Mouse (Mus musculus) splenic B cell, adult 2 months (primary cell): ENCODE data around the gene Mettl25.

Experiments
- DNase-seq: peaks from one replicate; pipeline ENCODE4 v3.0.0-alpha.2; 2011; ENCODE audit warnings: low read depth, low spot score
- H3K27me3 ChIP-seq: 2 replicates; pipeline ENCODE4 v1.6.1; 2012; ENCODE audit warnings: mild to moderate bottlenecking, low read length, moderate library complexity, mixed read lengths; ENCODE audit not compliant: control insufficient read depth, poor library complexity, insufficient read depth, severe bottlenecking
- H3K36me3 ChIP-seq: 2 replicates; pipeline ENCODE4 v1.6.1; 2012; ENCODE audit warnings: mild to moderate bottlenecking, low read length, moderate library complexity, mixed read lengths; ENCODE audit not compliant: control insufficient read depth, poor library complexity, insufficient read depth, severe bottlenecking

The Mettl25 gene

DNA sequence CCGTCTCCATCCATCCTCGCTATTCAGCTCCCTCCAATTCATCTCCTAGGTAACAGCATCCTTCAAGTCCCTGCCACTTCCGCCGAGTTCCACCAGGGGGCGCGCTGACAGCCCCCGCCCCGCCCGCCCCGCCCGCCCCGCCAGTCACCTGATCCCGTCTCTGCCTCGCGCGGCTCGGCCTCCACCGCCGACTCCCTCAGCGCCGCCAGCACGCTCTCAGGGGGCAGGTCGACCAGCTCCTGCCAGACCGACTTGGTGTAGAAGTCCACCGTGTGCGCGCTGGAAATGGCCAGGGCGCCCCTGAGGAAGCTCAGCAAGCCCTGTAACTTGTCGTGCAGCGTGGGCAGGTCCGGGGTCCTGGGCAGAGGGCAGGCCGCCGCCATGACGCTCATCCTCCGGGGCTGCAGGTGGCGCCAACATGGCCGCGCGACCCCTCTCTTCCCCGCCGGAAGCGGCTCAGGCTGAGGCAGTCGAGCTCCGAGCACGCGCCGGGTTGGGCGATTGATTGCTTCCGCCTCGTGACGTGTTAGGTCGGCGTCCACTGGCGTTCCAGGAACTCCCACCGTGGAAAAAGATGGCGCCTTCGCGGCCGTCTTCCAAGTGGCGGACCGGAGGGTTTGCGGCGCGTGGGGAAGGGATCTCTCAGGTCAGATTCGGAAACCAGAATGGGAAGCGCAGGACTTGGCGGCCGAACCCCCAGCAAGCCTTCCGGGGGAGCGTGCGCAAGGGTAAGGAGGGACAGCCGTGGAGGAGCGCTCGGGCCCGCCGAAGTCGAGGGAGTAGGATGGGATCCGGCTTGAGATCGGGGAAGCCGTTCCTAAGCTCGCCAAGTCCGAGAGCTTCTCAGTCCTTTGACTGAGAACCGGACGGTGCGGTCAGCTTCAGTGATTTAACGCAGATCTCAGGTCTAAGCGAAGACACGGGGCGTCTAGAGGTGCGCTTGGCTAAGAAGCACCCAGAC, at the start of gene Mettl25, which contains the start of gene Ccdc59:
TSS of gene Mettl25 (minus strand) at position 453 of the 961 bp plus-strand sequence.
TSS of gene Ccdc59 (plus strand) at position 140 of the 961 bp plus-strand sequence.
- peak; percentile 98 for DNase-seq
- no peaks in the 10 kb centered on the region for H3K27me3 ChIP-seq
- peaks cover 6% of the 10 kb centered on the region for H3K36me3 ChIP-seq

DNA sequence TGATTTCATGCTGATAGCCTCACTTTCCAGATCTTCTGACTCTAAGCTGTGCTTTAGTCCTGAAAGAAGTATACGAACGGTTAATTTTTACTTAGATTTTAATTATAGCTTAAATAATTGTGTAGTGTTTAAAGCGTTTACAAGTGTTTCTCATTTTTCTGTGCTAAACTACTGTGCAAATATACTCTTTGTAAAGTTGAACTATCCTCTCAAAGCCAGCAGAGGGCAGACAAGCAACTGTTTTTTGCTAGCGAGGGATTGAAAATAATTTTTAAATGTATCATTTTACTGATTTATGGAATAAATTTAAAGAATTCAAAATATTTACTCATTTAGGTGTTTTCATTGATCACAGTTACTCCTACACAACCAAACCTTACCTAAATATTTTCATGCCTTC, 26.1 kb upstream of the Mettl25 start:
- no peak for DNase-seq
- Histone ChIP-seq H3K27me3 (no peaks in the 10 kb centered on the region), H3K36me3 (no peaks in the 10 kb centered on the region)

DNA sequence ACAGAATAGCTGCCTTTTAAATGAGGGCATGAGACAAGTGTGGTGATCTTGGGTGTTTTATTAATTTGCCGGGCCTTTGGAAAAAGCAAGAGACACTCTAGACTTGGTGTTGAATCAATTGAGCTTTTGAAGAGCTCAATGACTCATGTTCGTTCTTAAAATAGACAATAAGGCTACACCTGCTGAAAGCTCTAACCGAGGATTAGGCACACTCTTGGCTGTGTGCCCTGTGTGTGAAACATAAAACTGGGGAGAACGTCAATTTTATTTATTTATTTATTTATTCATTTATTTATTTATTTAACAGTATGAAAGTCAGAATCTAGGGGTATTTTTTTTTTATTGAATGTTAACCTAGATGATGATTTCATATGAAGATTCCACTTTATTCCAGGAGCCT, 10.0 kb upstream of the Mettl25 start:
- DNase-seq = no peak
- no peaks in the 10 kb centered on the region for H3K27me3 ChIP-seq
- peaks cover 2% of the 10 kb centered on the region; the same call in 1 of the 2 replicates for H3K36me3 ChIP-seq

DNA sequence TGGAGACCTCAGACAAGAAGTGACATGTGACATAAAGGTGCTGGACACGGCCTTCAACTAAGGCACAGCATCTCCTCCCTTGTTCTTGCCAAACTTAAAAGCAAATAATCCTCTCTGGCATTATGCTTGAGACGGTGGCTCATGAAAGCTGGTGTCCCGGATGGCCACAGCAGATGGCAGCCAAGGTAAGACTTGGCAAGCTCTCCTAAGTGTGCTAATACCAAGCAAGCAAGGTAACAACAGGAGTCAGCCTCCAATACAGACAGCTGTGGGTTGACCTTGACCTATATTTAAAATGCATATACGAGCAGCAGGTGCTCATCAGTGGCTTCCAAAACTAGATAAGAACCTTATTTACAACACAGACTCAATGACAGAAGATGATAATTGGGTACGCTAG, 9.1 kb upstream of the Mettl25 start:
- DNase-seq = no peak
- peaks cover 2% of the 10 kb centered on the region; the same call in 1 of the 2 replicates for H3K36me3 ChIP-seq

DNA sequence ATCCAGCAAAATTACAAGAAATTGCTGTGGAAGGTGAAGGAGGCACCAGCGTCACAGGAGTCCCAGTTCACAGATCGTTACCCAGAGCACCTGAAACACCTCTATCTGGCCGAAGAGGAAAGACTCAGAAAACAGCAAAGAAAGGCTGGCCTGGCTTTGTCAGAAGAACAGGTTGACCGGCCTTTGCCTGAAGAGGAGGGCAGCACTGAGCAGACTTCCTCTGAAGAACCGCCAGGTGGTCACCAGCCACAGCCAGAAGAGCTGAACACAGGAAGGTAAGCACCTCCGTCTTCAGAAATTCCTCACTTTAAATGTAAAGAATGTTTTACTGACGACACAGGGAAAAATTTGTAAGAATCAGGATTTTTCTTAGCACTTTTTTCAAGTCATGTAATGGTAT, 1.4 kb upstream of the Mettl25 start:
- no peak for DNase-seq
- H3K36me3 ChIP-seq = peaks cover 8% of the 10 kb centered on the region
- no peaks in the 10 kb centered on the region for H3K27me3 ChIP-seq

More for the DNA sequence above, 9.1 kb upstream of the Mettl25 start:
- no peaks in the 10 kb centered on the region for H3K27me3 ChIP-seq

DNA sequence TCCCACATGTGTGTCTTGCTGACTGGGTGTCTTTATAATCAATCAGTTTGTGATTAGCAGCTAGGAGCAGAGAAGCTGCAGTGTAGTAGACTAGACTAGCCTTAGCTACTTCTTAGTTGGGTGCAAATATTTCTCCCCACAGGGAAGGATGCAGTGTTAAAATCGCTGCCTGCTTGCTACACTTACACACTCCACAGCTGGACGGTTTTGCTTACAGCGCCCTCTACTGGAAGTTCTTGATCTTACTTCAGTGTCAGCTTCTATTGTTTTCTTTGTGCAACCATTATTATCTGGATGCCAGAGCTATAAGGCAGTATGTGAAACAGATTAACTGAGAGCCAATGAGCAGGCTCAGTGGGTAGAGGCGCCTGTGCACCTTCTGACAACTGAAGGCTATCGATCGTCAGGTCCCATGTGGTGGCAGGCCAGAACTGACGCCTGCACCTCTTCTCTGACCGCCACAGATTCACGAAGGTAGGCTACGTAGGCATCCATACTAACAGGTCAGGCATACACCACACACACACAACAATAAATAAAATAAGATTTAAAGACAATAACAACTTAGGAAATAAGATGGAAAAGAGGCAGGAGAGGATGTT, 6.5 kb downstream of the Mettl25 start:
- no peaks in the 10 kb centered on the region for H3K27me3 ChIP-seq
- 0 out of 2 replicates have a peak, but pooled peaks cover 2% of the 10 kb centered on the region for H3K36me3 ChIP-seq
- DNase-seq = peak; percentile 71

DNA sequence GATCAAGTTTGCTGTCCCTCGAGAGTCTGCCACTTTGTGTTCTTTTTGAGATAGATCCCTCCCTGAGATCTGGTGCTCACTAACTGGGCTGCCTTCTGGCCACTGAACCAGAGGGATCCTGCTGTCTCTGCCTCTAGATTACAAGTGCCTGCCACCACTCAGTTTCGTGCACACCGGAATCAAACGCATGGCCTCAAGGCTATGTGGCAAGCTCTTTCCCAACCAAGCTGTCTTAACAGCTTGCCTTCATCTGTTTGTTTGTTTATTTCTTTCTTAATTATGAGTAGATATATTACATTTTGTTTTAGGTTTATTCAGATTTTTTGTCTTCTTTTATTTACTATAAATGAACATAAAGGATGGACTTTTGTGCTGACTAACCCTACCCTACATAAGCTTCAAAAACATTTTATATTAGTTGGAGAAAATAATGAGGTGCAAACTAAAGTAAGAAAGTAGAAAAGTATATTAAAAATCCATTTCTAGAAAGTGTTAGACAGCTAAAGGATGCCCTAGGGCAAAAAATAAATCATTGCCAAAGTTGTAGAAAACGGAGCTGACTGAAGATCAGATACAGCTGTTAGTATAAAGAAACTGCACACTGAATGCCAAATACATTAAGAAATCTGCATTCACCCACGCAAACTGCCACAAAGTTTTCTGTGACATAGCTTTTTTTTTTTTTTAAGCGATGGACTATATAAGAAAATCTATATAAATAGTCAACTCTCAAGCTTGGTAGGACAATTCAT, 34.7 kb downstream of the Mettl25 start:
- Histone ChIP-seq H3K36me3 (no peaks in the 10 kb centered on the region), H3K27me3 (no peaks in the 10 kb centered on the region)
- DNase-seq = no peak

DNA sequence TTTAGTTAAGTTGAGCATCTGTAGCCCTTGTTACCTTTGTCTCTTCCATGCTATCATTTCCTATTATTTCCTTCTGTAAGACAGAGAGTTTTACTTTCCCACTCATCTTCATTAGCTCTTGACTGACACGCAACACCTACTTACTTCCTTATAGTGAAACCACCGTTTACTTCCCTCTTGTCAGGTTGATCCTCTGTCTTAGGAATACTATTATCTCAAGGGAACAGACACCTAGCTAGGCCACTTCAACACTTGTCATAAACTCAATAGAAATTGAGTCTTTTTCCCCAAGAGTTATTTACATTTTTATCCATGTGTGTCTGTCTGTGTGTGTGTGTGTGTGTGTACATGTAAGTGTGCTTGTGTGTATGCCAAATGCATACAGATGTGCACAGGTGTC, 37.7 kb downstream of the Mettl25 start:
- no peaks in the 10 kb centered on the region for H3K27me3 ChIP-seq
- DNase-seq = no peak
- no peaks in the 10 kb centered on the region for H3K36me3 ChIP-seq

DNA sequence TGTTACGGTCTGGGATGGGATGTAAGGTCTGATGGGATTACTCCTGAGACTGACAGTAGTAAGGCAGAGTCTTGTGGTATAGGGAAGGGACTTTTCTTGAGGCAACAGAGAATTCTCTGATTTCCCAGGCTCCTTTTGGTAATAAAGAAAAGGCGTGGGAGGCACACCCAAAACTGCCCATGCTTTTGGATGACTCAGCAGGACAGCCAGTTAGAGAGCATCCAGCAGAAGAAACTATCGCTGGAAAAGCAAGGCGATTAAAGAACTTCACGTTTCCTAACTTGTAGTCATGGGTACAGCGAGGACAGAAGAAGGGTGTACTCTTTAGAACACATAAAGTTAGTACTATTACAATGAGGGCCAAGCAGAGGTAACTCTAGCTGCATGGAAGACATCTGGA, 39.0 kb downstream of the Mettl25 start:
- DNase-seq = no peak
- no peaks in the 10 kb centered on the region for H3K36me3 ChIP-seq
- H3K27me3 ChIP-seq = no peaks in the 10 kb centered on the region

DNA sequence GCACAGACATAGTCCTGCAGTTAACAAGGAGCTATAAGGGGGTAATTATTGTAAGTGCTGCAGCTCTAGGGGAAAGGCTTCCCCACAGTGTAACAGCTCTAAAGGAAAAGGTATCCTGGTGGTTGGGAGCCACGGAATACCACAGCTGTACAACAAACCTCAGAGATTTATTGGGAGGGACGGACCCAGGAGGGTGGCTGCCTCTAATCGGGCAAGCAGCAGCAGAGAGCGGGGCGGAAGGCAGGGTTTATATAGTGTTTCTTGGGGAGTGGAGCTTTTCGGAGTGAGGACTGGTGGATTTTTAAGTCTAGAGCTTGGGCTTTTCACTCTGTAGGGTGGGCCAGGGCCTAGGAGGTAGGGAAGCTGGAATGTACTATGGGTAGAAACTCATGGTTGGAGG, 40.0 kb downstream of the Mettl25 start:
- DNase-seq = no peak
- no peaks in the 10 kb centered on the region for H3K36me3 ChIP-seq

DNA sequence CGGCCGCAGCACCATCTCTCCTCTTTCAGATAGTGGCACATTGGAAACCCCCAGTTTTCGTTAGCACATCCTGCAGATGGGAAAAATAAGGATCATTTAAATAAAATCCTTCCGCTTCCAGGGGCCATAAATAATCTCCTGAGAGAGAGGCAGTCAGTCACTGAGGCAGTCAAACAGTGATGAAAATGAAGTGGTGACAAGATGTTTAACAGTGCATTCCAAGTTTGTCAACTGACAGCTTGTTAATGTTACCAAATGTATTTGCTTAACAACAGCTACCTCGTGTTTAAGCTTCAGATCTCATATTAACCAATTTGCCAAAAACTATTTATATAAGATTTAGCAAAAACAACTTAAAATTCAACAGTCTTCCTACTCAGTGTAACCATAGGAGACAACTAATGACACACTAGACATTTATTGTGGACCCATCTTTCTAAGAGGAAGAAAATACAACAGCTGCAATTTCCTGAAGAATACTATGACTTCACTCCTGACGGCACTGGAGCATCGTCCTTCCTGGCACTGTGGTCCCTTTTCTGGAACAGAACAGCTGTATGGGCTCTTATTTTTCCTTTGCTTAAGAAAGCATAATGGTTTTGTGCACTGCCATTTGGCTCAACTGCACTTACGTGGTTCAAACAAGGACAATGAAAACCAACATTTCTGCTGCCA, 43.8 kb downstream of the Mettl25 start:
- Histone ChIP-seq H3K36me3 (peaks cover 3% of the 10 kb centered on the region; the same call in 1 of the 2 replicates), H3K27me3 (no peaks in the 10 kb centered on the region)
- no peak for DNase-seq

More for the DNA sequence above, 40.0 kb downstream of the Mettl25 start:
- no peaks in the 10 kb centered on the region for H3K27me3 ChIP-seq

DNA sequence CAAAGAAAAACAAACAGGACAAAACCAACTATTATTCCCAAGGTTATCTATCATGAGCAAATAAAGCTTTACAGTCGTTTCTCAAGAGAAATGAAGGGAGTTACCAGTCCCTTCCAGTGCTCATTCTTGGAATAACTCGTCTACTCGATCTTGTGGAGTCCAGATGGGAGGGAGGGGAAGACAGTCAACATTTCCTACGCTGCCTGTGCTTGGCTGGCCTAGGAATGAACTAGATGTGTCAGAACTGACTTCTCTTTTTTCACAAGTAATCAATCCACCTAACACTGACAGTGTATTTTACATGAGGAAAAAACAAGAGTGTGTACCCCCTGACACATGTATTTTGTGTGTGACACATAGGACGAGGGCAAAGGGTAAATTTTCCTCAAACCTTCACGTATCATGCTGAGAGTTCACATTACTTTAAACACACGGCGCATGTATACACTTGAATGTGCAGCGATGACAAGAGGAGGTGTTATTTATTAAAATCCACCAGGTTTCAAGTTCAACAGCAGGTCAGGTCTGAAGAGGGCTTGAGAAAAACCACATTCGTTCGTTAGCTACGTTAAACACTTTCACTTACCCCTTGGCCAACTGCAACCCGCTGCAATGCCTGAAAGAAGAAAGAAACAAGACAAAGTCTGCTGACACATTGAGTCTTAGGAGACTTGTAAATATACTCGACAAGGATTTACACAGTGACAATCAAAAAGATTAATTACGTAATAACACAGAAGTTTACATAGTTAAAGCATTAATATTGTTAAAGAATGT, 47.2 kb downstream of the Mettl25 start:
- DNase-seq = no peak
- H3K36me3 ChIP-seq = peaks cover 3% of the 10 kb centered on the region; the same call in 1 of the 2 replicates
- H3K27me3 ChIP-seq = no peaks in the 10 kb centered on the region

DNA sequence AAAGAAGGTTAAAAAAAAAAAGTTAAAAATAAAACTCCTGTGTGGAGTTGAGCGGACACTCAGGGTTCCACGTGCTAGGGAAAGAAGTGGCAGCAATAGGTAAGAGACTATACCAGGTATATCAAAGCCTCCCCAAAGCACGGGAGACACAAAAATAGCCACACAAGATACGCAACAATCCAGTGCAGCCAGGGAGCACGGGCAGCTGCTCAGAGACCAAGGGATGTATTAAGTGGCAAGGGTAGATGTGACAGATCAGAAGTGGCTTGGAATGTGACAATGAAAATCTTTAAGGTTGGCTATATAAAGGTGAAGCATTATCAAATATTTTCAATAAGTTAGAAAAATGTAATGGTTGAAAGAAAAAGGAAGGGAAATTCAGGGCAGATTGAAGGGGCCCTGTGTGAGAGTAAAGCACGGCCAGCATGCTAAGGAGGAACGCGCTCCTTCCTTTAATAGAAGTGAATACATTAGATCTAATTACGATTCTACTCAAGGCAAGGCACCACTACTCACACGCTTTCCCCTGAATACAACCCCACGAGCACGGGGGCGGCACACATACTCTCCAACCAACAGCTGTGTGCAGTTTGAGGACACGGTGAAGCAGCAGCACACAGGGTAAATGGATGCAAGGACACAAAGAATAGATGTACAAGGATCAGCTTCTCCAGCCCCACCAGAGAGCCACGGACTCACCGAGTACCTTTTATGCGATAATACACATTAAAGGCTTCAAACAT, 52.3 kb downstream of the Mettl25 start:
- DNase-seq = no peak
- Histone ChIP-seq H3K36me3 (peaks cover 4% of the 10 kb centered on the region; the same call in 1 of the 2 replicates), H3K27me3 (no peaks in the 10 kb centered on the region)
